Mouse (Mus musculus) embryonic facial prominence, embryonic 12.5 days (tissue): Measurements from ENCODE around the gene Ube2z. TPM values are rescaled to one million over a fixed set of nuclear protein-coding genes. Genes with fewer than 3 reads are reported as not detected.

Experiments used
- ATAC-seq: fragments of 200-750 bp; cut with Nextera tagmentation; 2 replicates; pipeline ENCODE4 v1.8.0; 2017; ENCODE audit not compliant: insufficient number of reproducible peaks, insufficient read depth, low FRiP score, low TSS enrichment
- H3K27ac ChIP-seq: fragments of 300-500 bp; sonication (generic); 2 replicates; pipeline ENCODE4 v1.5.1; 2016; ENCODE audit warnings: mild to moderate bottlenecking
- H3K27me3 ChIP-seq: fragments of 300-500 bp; sonication (generic); 2 replicates; pipeline ENCODE4 v1.6.1; 2016; ENCODE audit warnings: mild to moderate bottlenecking, moderate library complexity
- H3K36me3 ChIP-seq: fragments of 300-500 bp; sonication (generic); 2 replicates; pipeline ENCODE4 v1.6.1; 2016; ENCODE audit warnings: mild to moderate bottlenecking
- H3K4me1 ChIP-seq: fragments of 300-500 bp; sonication (generic); 2 replicates; pipeline ENCODE4 v1.6.1; 2016
- H3K4me2 ChIP-seq: fragments of 300-500 bp; sonication (generic); replicated peaks from 2 replicates; pipeline ENCODE4 v1.6.1; 2016; ENCODE audit warnings: mild to moderate bottlenecking, moderate library complexity
- H3K4me3 ChIP-seq: fragments of 300-500 bp; sonication (generic); 2 replicates; pipeline ENCODE4 v1.5.1; 2016; ENCODE audit warnings: mild to moderate bottlenecking
- H3K9ac ChIP-seq: fragments of 300-500 bp; sonication (generic); 2 replicates; pipeline ENCODE4 v1.6.1; 2016; ENCODE audit warnings: mild to moderate bottlenecking, moderate library complexity
- H3K9me3 ChIP-seq: fragments of 300-500 bp; sonication (generic); 2 replicates; pipeline ENCODE4 v1.6.1; 2016; ENCODE audit warnings: mild to moderate bottlenecking, moderate library complexity
- WGBS: fragments of 180-500 bp; shearing (Covaris S2); methylation state at CpG from one replicate; pipeline ENCODE4 v1.1.7; 2016; 5-methylcytosine and 5-hydroxymethylcytosine counted together
- polyA plus RNA-seq: library from polyadenylated mRNA; unstranded; fragments of >200 nt; fragmentation: Nextera tagmentation; extraction: Ambion mirVana; gene quantifications from 2 replicates; pipeline ENCODE4 v1.2.1, GENCODE M21; 2016

Gene Ube2z
- polyA plus RNA-seq, 1 experiment from 2014 or later, result 53.0 TPM

DNA sequence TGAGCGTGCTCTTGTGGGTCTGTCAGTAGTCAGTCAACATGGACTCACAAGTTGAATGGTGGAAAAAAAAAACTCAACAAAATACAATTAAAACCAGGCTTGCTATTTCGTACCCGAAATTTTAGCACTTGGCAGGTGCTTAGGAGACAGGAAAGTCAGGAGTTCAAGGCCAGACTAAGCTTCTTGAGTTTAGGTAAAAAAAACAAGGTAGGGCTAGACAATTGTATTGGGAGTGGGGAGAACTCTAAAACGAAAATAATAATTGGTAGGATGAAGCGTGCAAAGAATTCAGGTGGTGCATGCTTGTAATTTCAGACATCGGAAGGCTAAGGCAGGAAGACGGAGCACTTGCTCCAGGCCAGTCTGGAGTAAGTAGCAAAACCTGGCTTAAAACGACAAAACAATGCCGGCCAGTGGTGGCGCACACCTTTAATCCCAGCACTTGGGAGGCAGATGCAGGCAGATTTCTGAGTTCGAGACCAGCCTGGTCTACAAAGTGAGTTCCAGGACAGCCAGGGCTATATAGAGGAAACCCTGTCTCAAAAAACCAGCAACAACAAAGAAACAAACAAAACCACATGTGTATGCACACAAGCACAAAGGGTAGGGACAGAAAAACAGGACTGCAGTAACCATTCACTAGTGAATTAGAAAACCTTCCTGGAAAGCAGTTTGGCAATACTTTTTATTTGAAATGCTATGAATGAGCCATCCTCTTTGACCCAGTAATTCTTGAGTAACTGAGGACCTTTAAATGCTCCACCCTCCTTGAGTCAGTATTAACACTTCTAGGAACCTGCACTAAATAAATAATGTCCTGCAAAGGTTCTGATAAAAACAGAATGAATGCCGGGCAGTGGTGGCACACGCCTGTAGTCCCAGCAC is 11.3 kb upstream of the Ube2z start:
- Histone ChIP-seq H3K27ac (0 out of 2 replicates have a peak overlapping the region, but pooled peaks have one; percentile 50), H3K4me3 (peak overlapping the region; percentile 85), H3K4me2 (peak overlapping the region; percentile 47), H3K36me3 (peaks cover 12% of the 10 kb centered on the region), H3K9ac (no peak overlapping the region), H3K4me1 (peaks cover 12% of the 10 kb centered on the region), H3K9me3 (no peaks in the 10 kb centered on the region), H3K27me3 (no peaks in the 10 kb centered on the region)
- no peak for ATAC-seq
- WGBS, result 64% methylated on average over 13 of the region's 13 CpGs

DNA sequence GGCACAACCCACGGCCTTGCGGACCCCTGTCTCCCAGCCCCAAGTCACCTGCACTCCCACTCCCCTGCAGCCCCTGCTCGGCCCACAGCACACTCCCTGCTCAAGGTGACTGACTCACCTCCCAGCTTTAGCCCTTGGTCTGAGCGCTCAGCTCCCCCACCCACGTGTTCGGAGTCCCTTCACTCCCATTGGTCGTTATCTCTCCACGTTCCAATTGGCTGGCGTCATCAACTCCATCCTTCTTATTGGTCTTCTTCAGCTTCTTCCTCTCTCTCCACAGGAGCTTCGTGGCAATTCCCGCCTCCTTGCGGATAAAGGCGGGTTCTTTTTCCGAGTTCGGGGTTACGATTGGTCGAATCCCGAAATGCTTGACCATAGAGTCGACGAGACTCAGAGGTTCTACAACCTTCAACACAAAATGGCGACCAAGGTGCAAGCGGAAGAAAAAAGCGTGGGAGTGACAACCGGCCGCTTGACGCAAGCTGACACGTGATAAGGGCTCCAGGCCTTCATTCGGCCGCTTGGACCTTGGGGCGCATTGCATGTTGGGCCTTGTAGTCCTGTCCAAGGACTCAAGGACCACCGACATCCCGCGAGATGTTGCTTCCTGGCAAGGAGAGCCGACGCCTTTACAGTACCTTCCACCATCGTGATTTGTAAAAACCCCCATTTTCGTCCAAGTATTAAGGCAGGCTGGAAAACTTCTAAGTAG is 10.5 kb upstream of the Ube2z start, which contains the start of gene Atp5g1:
Gene Atp5g1, minus strand, starts transcription at position 162 of the 712 bp plus-strand sequence.
- under 1% methylated on average over 37 of the region's 37 CpGs for WGBS
- Histone ChIP-seq H3K9ac (peak within 1 kb of the TSS; percentile 81), H3K4me1 (peaks cover 12% of the 10 kb centered on the region), H3K4me2 (peak within 1 kb of the TSS; percentile 85), H3K9me3 (no peaks in the 10 kb centered on the region), H3K4me3 (peak within 1 kb of the TSS; percentile 85), H3K36me3 (peaks cover 20% of the 10 kb centered on the region), H3K27ac (peak within 1 kb of the TSS; percentile 50; the same call in 1 of the 2 replicates), H3K27me3 (no peaks in the 10 kb centered on the region)
- peak; percentile 96 for ATAC-seq

DNA sequence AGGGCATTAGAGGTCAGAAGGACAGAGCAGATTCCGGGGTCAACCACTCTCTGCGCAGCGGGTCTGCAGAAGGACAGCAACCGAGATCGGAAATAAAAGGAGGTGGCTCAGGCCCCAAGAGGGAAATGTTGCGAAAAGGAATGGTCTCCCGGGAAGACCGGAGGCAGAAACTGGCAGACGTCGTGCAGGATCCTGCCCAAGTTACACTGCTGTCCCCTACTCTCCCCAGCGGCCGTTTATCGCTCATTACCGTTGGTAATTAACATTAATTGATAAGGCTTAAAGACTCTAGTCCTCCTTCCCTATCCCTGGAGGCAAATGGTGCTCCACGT is 10.0 kb upstream of the Ube2z start:
- no peak for ATAC-seq
- Histone ChIP-seq H3K9ac (peak overlapping the region; percentile 81), H3K36me3 (peaks cover 25% of the 10 kb centered on the region), H3K4me2 (peak overlapping the region; percentile 85), H3K9me3 (no peaks in the 10 kb centered on the region), H3K27me3 (no peaks in the 10 kb centered on the region), H3K4me3 (peak overlapping the region; percentile 85), H3K4me1 (peaks cover 12% of the 10 kb centered on the region), H3K27ac (0 out of 2 replicates have a peak overlapping the region, but pooled peaks have one; percentile 37)
- WGBS, result under 1% methylated on average over 15 of the region's 15 CpGs

DNA sequence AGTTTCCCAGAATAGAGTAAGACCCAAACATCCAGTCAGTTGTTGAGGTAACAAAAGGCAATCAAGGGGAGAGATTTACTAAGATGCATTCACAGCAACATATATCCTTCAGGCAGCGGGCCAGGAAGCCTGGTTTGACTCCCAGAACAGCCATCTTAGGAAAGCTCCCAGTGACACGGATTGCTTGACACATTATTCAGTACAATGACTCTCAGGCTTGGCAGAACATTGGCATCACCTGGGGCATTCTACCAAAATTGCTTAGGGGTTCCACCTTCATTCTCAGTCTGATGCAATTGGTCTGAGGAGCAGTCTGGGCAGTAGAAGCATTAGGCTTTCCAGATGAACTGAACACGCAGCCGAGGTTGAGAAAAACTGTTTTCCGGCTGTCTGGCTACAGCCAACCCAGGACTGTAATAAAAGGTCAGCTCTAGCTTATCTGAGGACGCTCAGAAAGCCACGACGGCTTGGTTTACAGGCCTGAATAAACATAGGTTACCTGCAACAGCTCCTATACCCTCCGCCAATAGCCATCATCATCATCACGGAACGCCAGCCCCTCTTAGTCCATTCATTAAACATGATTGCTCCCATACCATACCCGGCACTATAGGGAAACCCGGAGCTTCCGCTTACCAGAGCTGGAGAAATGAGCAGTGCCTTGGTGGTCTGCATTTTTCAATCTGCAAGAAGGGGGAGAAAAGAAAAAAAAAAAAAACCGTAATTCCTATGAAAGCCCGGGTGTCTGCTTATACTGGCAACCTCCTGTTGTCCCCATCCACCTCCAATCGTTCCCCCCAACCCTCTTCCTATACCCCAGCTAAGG is 9.4 kb upstream of the Ube2z start:
- ATAC-seq, result no peak
- 26% methylated on average over 17 of the region's 17 CpGs for WGBS
- peak overlapping the region; percentile 81 for H3K9ac ChIP-seq
- H3K4me2 ChIP-seq, result peak overlapping the region; percentile 85
- H3K9me3 ChIP-seq, result no peaks in the 10 kb centered on the region
- H3K36me3 ChIP-seq, result peaks cover 29% of the 10 kb centered on the region
- peaks cover 12% of the 10 kb centered on the region for H3K4me1 ChIP-seq
- peak overlapping the region; percentile 85 for H3K4me3 ChIP-seq
- H3K27ac ChIP-seq, result peak overlapping the region; percentile 37; the same call in 1 of the 2 replicates
- H3K27me3 ChIP-seq, result no peaks in the 10 kb centered on the region

DNA sequence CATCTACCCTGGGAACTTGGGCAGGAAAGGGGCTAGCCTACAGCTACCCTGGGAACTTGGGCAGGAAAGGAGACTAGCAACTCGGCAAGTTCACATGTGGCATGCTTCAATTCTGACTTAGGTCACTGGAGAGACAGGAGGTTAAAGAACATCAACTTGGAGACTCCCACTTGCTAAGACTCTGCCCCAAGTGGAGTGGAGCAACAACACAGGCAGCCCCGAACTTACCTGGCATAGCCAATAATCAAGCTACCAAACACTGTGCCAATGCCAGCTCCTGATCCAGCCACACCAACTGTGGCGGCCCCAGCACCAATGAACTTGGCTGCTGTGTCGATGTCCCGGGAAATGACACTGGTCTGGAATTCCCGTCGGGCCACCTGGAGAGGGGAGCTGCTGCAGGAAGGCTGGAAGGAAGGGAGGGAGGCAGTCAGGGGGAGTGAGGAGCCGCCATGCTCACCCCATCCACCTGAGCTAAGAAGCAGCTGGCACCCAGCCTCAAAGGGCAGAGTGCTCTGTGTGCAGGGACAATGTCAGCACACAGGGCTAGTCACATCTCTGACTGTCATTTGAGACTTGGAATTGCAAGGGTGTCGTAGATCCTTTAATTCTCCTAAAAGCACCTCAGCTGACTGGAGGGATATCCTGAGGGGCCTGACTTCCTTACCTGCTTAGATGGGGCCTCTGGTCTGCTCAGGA is 8.3 kb upstream of the Ube2z start:
- ATAC-seq, result no peak
- Histone ChIP-seq H3K36me3 (peaks cover 29% of the 10 kb centered on the region), H3K4me3 (no peak overlapping the region), H3K9ac (no peak overlapping the region), H3K27me3 (no peaks in the 10 kb centered on the region), H3K4me2 (no peak overlapping the region), H3K9me3 (no peaks in the 10 kb centered on the region), H3K27ac (no peak overlapping the region), H3K4me1 (peaks cover 12% of the 10 kb centered on the region)
- WGBS, result 77% methylated on average over 5 of the region's 9 CpGs

DNA sequence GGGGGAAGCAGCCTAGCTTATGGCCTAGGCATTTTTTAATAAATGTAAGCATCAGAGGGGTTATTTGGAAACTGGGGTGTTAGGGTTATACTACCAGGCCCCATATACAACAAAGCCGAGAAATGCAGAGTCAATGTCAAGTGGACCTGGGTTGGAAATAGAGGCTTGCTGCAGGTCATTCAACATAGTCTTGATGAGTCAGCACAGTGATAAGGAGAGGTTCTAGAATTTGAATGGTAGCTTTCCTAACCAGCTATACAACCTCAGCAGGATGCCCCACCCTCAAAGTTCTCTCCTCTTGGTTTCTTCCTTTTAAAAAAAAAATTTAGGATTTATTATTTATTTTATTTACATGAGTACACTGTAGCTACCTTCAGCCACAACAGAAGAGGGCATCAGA is 5.8 kb upstream of the Ube2z start:
- Histone ChIP-seq H3K4me2 (no peak overlapping the region), H3K9me3 (no peaks in the 10 kb centered on the region), H3K27ac (no peak overlapping the region), H3K4me1 (peaks cover 12% of the 10 kb centered on the region), H3K9ac (no peak overlapping the region), H3K36me3 (peaks cover 29% of the 10 kb centered on the region), H3K27me3 (no peaks in the 10 kb centered on the region), H3K4me3 (no peak overlapping the region)
- ATAC-seq, result no peak
- 97% methylated on average over 1 of the region's 1 CpGs for WGBS

DNA sequence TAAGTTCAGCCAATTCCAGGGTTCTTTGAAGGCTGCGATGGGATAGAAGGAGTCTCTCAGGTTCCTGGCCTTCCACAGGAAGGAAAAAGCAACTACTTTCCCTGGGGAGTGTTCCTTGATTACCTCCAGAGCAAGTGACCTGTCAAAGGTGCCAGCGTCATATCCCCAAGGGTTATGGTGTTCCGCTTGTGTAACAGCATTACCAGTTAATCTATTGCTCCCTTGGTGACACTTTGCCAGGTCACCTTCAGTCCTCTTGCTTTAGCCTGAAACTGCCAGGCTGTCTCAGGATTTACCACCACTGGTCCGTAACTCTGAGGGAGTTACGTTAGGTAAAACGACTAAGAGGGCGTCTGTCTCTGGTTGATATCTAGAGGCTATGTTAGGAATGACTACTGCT is 5.2 kb upstream of the Ube2z start:
- H3K4me2 ChIP-seq, result no peak overlapping the region
- 86% methylated on average over 7 of the region's 7 CpGs for WGBS

DNA sequence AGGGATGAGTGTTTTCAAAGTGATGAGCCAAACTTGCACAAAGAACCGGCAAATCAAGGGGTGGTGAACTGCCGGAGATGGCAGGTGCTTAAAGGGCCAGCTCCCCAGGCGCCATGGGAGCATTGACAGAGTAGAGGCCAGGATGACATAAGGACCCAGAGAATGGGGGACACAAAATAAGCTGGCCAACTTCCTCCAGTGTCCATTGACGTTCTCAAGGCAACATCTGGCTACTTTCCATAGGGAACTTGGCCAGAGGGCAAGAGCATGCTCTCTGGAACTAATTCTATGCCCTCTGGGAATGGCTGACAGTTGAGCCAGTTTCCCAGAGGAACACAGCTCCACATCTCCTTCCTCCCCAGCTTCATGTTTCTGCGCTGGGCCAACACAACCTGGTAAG is 3.0 kb upstream of the Ube2z start:
- no peaks in the 10 kb centered on the region for H3K27me3 ChIP-seq
- no peaks in the 10 kb centered on the region for H3K9me3 ChIP-seq
- H3K4me3 ChIP-seq, result no peak overlapping the region
- WGBS, result 68% methylated on average over 5 of the region's 5 CpGs
- ATAC-seq, result no peak
- peaks cover 22% of the 10 kb centered on the region for H3K36me3 ChIP-seq
- H3K4me1 ChIP-seq, result peaks cover 15% of the 10 kb centered on the region
- H3K27ac ChIP-seq, result no peak overlapping the region
- H3K9ac ChIP-seq, result no peak overlapping the region
- no peak overlapping the region for H3K4me2 ChIP-seq

More for the DNA sequence above, 5.2 kb upstream of the Ube2z start:
- peaks cover 29% of the 10 kb centered on the region for H3K36me3 ChIP-seq
- no peak for ATAC-seq
- H3K4me3 ChIP-seq, result no peak overlapping the region
- peaks cover 17% of the 10 kb centered on the region for H3K4me1 ChIP-seq
- H3K9ac ChIP-seq, result no peak overlapping the region
- H3K27ac ChIP-seq, result no peak overlapping the region
- H3K27me3 ChIP-seq, result no peaks in the 10 kb centered on the region
- H3K9me3 ChIP-seq, result no peaks in the 10 kb centered on the region

DNA sequence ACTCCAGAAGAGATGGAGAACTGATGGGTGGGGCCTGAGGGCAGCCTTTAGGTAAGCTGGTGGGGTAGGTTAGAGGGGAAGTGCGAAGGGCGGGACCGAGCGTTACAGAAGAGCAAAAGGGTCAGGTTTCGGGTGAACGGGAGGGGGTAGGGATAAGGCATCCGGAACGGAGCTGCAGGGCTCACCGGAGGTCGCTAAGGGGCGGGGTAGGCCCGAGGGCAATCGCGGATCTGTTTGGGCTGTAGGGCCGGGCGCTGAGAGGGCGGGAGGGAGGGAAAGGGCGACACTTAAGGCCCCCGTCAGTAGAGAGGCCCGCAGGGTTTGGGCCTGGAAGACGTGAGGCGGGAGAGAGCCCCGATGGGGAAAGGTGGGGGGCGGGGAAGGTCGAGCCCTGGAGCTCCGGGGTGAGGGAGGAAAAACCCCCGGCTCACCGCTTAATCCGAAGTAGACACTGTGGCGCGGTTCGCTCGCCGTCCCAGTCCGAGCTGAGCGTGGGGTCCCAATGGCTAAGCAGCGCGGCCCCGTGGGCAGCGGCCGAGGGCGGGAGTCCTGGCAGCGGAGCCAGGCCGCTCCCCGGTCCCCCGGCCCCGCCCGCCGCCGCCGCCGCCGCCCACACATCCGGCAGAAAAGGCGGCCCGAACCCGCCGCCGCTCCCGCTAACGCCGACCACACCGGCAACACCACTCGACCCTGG is 520 bp downstream of the Ube2z start:
- H3K4me2 ChIP-seq, result peak overlapping the region; percentile 92
- H3K4me3 ChIP-seq, result peak overlapping the region; percentile 99
- peak overlapping the region; percentile 82 for H3K27ac ChIP-seq
- under 1% methylated on average over 59 of the region's 64 CpGs for WGBS
- ATAC-seq, result peak; percentile 29; the same call in 1 of the 2 replicates
- no peaks in the 10 kb centered on the region for H3K9me3 ChIP-seq
- H3K27me3 ChIP-seq, result no peaks in the 10 kb centered on the region
- H3K9ac ChIP-seq, result peak overlapping the region; percentile 94
- peaks cover 20% of the 10 kb centered on the region for H3K4me1 ChIP-seq
- peaks cover 20% of the 10 kb centered on the region for H3K36me3 ChIP-seq

DNA sequence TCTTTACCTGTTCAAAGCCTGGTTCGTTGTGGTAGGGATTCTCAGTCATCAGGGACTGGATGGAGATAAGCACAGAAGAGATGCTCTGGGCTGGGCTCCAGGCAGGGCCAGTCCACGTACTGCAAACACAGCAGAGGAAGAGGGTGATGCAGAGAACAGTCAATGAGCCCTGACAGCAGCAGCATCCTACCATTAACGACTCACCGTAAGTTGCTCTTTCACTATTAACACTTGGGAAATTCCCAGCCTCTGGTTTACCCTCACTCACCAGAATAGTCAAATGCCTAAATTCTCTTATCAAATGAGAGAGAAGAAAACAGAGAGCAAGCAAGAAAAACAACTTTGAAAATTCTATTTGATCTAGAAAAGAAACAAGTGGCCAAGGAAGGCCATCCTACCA is 6.9 kb downstream of the Ube2z start:
- Histone ChIP-seq H3K9me3 (no peaks in the 10 kb centered on the region), H3K4me2 (no peak overlapping the region), H3K36me3 (peaks cover 68% of the 10 kb centered on the region), H3K27ac (no peak overlapping the region), H3K4me1 (peaks cover 6% of the 10 kb centered on the region), H3K27me3 (no peaks in the 10 kb centered on the region), H3K4me3 (no peak overlapping the region), H3K9ac (no peak overlapping the region)
- WGBS, result 93% methylated on average over 4 of the region's 4 CpGs
- no peak for ATAC-seq
